Mouse (Mus musculus) C2C12 (cell line): Measurements from ENCODE around the gene Acvr1c. TPM values are rescaled to one million over a fixed set of nuclear protein-coding genes. Genes with fewer than 3 reads are reported as not detected.

Source experiments
- H3K27me3 ChIP-seq: one replicate; pipeline ENCODE4 v1.6.1; 2011; ENCODE audit not compliant: control insufficient read depth, insufficient read depth, insufficient read length
- H3K36me3 ChIP-seq: one replicate; pipeline ENCODE4 v1.6.1; 2011; ENCODE audit not compliant: control insufficient read depth, insufficient read depth
- H3K4me3 ChIP-seq: one replicate; pipeline ENCODE4 v1.5.1; 2011; ENCODE audit warnings: mild to moderate bottlenecking, control low read depth; ENCODE audit not compliant: poor library complexity, insufficient read depth, severe bottlenecking
- H3K79me2 ChIP-seq: one replicate; pipeline ENCODE4 v1.6.1; 2011; ENCODE audit not compliant: control insufficient read depth, insufficient read depth
- H3K79me3 ChIP-seq: one replicate; pipeline ENCODE4 v1.6.1; 2011; ENCODE audit warnings: low read depth, control low read depth
- H3ac ChIP-seq: one replicate; pipeline ENCODE3; 2011; ENCODE audit warnings: low read depth; ENCODE audit not compliant: control insufficient read depth, insufficient read length
- CEBPB ChIP-seq: IDR thresholded peaks from one replicate; pipeline ENCODE4 v1.6.1; 2011; ENCODE audit warnings: low read depth, mild to moderate bottlenecking, control low read depth, moderate library complexity
- CTCF ChIP-seq: IDR thresholded peaks from one replicate; pipeline ENCODE4 v1.5.1; 2011; ENCODE audit not compliant: control insufficient read depth, insufficient read depth, insufficient read length
- FOSL1 ChIP-seq: IDR thresholded peaks from one replicate; pipeline ENCODE4 v1.8.0; 2011; ENCODE audit warnings: mild to moderate bottlenecking, low read length; ENCODE audit not compliant: poor library complexity, insufficient read depth, severe bottlenecking
- MAX ChIP-seq: IDR thresholded peaks from one replicate; pipeline ENCODE4 v1.6.1; 2011; ENCODE audit warnings: mild to moderate bottlenecking, control low read depth
- MYOD1 ChIP-seq: IDR thresholded peaks from one replicate; pipeline ENCODE4 v1.6.1; 2011; ENCODE audit warnings: low read depth; ENCODE audit not compliant: control insufficient read depth, insufficient read length
- MYOG ChIP-seq: IDR thresholded peaks from one replicate; pipeline ENCODE4 v1.6.1; 2011; ENCODE audit not compliant: control insufficient read depth, insufficient read length; ENCODE audit errors: extremely low read depth
- USF1 ChIP-seq: IDR thresholded peaks from one replicate; pipeline ENCODE4 v1.6.1; 2011; ENCODE audit warnings: low read depth, mild to moderate bottlenecking, control low read depth, moderate library complexity
- long read RNA-seq, 2 experiments: library from polyadenylated mRNA; unstranded; transcript quantifications; one replicate each; pipeline ENCODE4 v2.0.0; 2019 to 2020
- polyA plus RNA-seq: library from polyadenylated mRNA; unstranded; fragments of >200 nt; fragmentation: generic; extraction: Trizol; gene quantifications from one replicate; pipeline ENCODE4 v1.2.1, GENCODE M21; 2012; ENCODE audit warnings: missing spikeins

The Acvr1c gene
- 0.04 TPM for polyA plus RNA-seq
- long read RNA-seq, experiment 1: 0 reads
- long read RNA-seq, experiment 2: 0 reads

GRCm38 (mm10) chr2:58357414-58358131, at the start of gene Acvr1c:
Gene Acvr1c, minus strand, starts transcription at chr2:58357895.
- TF ChIP-seq USF1: no peak
- no peak for TF ChIP-seq MYOD1
- TF ChIP-seq MAX: no peak
- Histone ChIP-seq H3K79me2 (no peaks in the 10 kb centered on the region), H3K27me3 (peaks cover 12% of the 10 kb centered on the region), H3ac (no peak within 1 kb of the TSS), H3K36me3 (no peaks in the 10 kb centered on the region), H3K4me3 (no peak within 1 kb of the TSS), H3K79me3 (no peaks in the 10 kb centered on the region)

- TF ChIP-seq CEBPB (no peak), FOSL1 (no peak), CTCF (no peak), MYOG (no peak), MAX (no peak), USF1 (no peak), MYOD1 (no peak)
- no peak overlapping the region for H3ac ChIP-seq
- H3K4me3 ChIP-seq: no peak overlapping the region
- no peaks in the 10 kb centered on the region for H3K27me3 ChIP-seq
- H3K79me3 ChIP-seq: no peaks in the 10 kb centered on the region
- H3K79me2 ChIP-seq: no peaks in the 10 kb centered on the region
- no peaks in the 10 kb centered on the region for H3K36me3 ChIP-seq
Measured at GRCm38 (mm10) chr2:58403481-58403880, 45.8 kb upstream of the Acvr1c start.

GRCm38 (mm10) chr2:58388601-58389000, 30.9 kb upstream of the Acvr1c start:
- Histone ChIP-seq H3K79me2 (no peaks in the 10 kb centered on the region), H3K36me3 (no peaks in the 10 kb centered on the region), H3K27me3 (no peaks in the 10 kb centered on the region), H3K79me3 (no peaks in the 10 kb centered on the region), H3ac (no peak overlapping the region), H3K4me3 (no peak overlapping the region)
- no peak for TF ChIP-seq USF1
- no peak for TF ChIP-seq FOSL1
- TF ChIP-seq MYOG: no peak

GRCm38 (mm10) chr2:58380020-58380419, 22.3 kb upstream of the Acvr1c start:
- TF ChIP-seq MYOG (no peak), CEBPB (no peak), USF1 (no peak), CTCF (no peak), MYOD1 (no peak), MAX (no peak), FOSL1 (no peak)
- no peaks in the 10 kb centered on the region for H3K27me3 ChIP-seq
- H3ac ChIP-seq: no peak overlapping the region
- no peaks in the 10 kb centered on the region for H3K79me2 ChIP-seq
- no peaks in the 10 kb centered on the region for H3K36me3 ChIP-seq
- no peaks in the 10 kb centered on the region for H3K79me3 ChIP-seq
- no peak overlapping the region for H3K4me3 ChIP-seq

- no peaks in the 10 kb centered on the region for H3K79me2 ChIP-seq
- no peak overlapping the region for H3ac ChIP-seq
- H3K4me3 ChIP-seq: no peak overlapping the region
- H3K27me3 ChIP-seq: no peaks in the 10 kb centered on the region
- no peaks in the 10 kb centered on the region for H3K36me3 ChIP-seq
- no peaks in the 10 kb centered on the region for H3K79me3 ChIP-seq
- TF ChIP-seq MYOD1: no peak
- TF ChIP-seq CTCF: no peak
- no peak for TF ChIP-seq MYOG
- no peak for TF ChIP-seq MAX
- no peak for TF ChIP-seq USF1
- no peak for TF ChIP-seq FOSL1
- TF ChIP-seq CEBPB: no peak
Measured at GRCm38 (mm10) chr2:58379475-58379874, 21.8 kb upstream of the Acvr1c start.

- no peak for TF ChIP-seq USF1
- no peak for TF ChIP-seq MYOD1
- no peak for TF ChIP-seq MYOG
- TF ChIP-seq MAX: no peak
- no peak for TF ChIP-seq FOSL1
- no peak for TF ChIP-seq CTCF
- no peak for TF ChIP-seq CEBPB
- Histone ChIP-seq H3K4me3 (no peak overlapping the region), H3K79me3 (no peaks in the 10 kb centered on the region), H3K27me3 (no peaks in the 10 kb centered on the region), H3ac (no peak overlapping the region), H3K36me3 (no peaks in the 10 kb centered on the region), H3K79me2 (no peaks in the 10 kb centered on the region)
Measured at GRCm38 (mm10) chr2:58377417-58378130, 19.9 kb upstream of the Acvr1c start.
